Mouse (Mus musculus) hindbrain, embryonic 13.5 days (tissue): Measurements from ENCODE around the gene Fbxl18. TPM values are rescaled to one million over a fixed set of nuclear protein-coding genes. Genes with fewer than 3 reads are reported as not detected.
A peak's percentile ranks its signal among the peaks of the same experiment; 100 is the strongest.
"Not testable (repeated sequence)": the region's sequence is repeated elsewhere in the genome, so short reads cannot be mapped to it uniquely, and the experiment has no call there.

ENCODE experiments used
- ATAC-seq: fragments of 200-750 bp; cut with Nextera tagmentation; 2 replicates; pipeline ENCODE4 v1.8.0; 2017; ENCODE audit warnings: moderate TSS enrichment; ENCODE audit not compliant: low FRiP score
- H3K27ac ChIP-seq: fragments of 300-500 bp; sonication (generic); 2 replicates; pipeline ENCODE4 v1.5.1; 2015; ENCODE audit warnings: inconsistent platforms, mild to moderate bottlenecking, moderate library complexity
- H3K27me3 ChIP-seq: fragments of 300-500 bp; sonication (generic); 2 replicates; pipeline ENCODE4 v1.6.1; 2015; ENCODE audit warnings: mild to moderate bottlenecking, inconsistent platforms
- H3K36me3 ChIP-seq: fragments of 300-500 bp; sonication (generic); 2 replicates; pipeline ENCODE4 v1.6.1; 2015; ENCODE audit warnings: mild to moderate bottlenecking, inconsistent platforms
- H3K4me1 ChIP-seq: fragments of 300-500 bp; sonication (generic); replicated peaks from 2 replicates; pipeline ENCODE4 v1.6.1; 2015; ENCODE audit warnings: inconsistent platforms
- H3K4me2 ChIP-seq: fragments of 300-500 bp; sonication (generic); 2 replicates; pipeline ENCODE4 v1.6.1; 2015; ENCODE audit warnings: inconsistent platforms, mild to moderate bottlenecking, moderate library complexity
- H3K4me3 ChIP-seq: fragments of 300-500 bp; sonication (generic); 2 replicates; pipeline ENCODE4 v1.5.1; 2015; ENCODE audit warnings: mild to moderate bottlenecking, inconsistent platforms
- H3K9ac ChIP-seq: fragments of 300-500 bp; sonication (generic); 2 replicates; pipeline ENCODE4 v1.6.1; 2015; ENCODE audit warnings: mild to moderate bottlenecking, inconsistent platforms
- H3K9me3 ChIP-seq: fragments of 300-500 bp; sonication (generic); 2 replicates; pipeline ENCODE4 v1.6.1; 2016; ENCODE audit warnings: inconsistent platforms
- WGBS: fragments of 180-500 bp; shearing (Covaris S2); methylation state at CpG from one replicate; pipeline ENCODE4 v1.1.7; 2015; 5-methylcytosine and 5-hydroxymethylcytosine counted together
- polyA plus RNA-seq: library from polyadenylated mRNA; unstranded; fragments of >200 nt; fragmentation: Nextera tagmentation; extraction: Ambion mirVana; gene quantifications from 2 replicates; pipeline ENCODE4 v1.2.1, GENCODE M21; 2015

Fbxl18 gene
- polyA plus RNA-seq, 1 experiment from 2014 or later: 36.6 TPM

DNA sequence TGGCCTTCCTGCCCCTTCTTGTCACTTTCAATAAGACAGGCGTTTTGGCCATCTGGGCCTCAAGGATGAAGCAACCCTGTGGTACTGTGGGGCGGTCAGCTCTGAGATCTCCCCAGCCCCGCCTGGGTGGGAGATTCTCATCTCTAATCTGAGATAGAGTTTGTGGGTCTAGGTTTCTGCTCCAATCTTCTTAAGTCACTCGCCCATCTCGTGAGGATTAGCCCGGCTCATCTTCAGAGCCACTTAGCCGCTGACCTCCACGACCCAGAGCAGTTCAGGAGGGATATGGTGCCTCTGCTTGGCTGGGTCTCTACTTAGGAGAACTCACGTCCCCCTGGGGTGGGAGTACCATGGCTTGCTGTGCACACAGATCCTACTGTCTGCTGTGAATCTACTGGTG, 44.7 kb downstream of the Fbxl18 start:
- 84% methylated on average over 9 of the region's 9 CpGs for WGBS
- Histone ChIP-seq H3K9me3 (no peaks in the 10 kb centered on the region), H3K27ac (no peak overlapping the region), H3K9ac (no peak overlapping the region), H3K4me1 (no peaks in the 10 kb centered on the region), H3K27me3 (no peaks in the 10 kb centered on the region), H3K4me2 (no peak overlapping the region), H3K4me3 (no peak overlapping the region), H3K36me3 (no peaks in the 10 kb centered on the region)
- no peak for ATAC-seq

GRCm38 (mm10) chr5:142848911-142849310, 46.3 kb downstream of the Fbxl18 start:
- Histone ChIP-seq H3K36me3 (no peaks in the 10 kb centered on the region), H3K4me3 (no peak overlapping the region), H3K9ac (no peak overlapping the region), H3K9me3 (no peaks in the 10 kb centered on the region), H3K27me3 (no peaks in the 10 kb centered on the region), H3K4me2 (no peak overlapping the region), H3K27ac (no peak overlapping the region), H3K4me1 (no peaks in the 10 kb centered on the region)
- no peak for ATAC-seq
- 96% methylated on average over 7 of the region's 7 CpGs for WGBS

- WGBS: 78% methylated on average over 3 of the region's 3 CpGs
- no peak overlapping the region for H3K4me2 ChIP-seq
- no peaks in the 10 kb centered on the region for H3K27me3 ChIP-seq
- ATAC-seq: no peak
- no peaks in the 10 kb centered on the region for H3K36me3 ChIP-seq
- no peaks in the 10 kb centered on the region for H3K9me3 ChIP-seq
- H3K27ac ChIP-seq: no peak overlapping the region
- H3K9ac ChIP-seq: no peak overlapping the region
- H3K4me3 ChIP-seq: no peak overlapping the region
- no peaks in the 10 kb centered on the region for H3K4me1 ChIP-seq
Measured at GRCm38 (mm10) chr5:142848149-142848548, 47.1 kb downstream of the Fbxl18 start.

DNA sequence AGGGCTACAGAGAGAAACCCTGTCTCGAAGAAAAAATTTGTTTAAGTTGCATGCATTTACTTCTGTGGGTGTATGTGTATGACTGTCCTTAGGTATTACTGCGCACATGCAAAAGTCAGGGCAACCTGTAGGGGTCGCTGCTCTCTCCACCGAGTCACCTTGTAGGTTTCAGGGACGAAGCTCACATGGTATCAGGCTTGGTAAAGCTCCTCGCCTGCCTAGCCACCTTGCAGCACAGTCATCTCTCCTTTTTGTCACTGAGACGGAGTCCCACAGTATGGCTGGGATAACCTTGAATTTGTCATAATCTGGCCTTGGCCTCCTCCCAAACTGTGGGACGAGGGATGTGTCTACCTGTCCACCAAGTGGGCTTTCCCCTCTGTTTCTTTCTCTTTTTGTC, 50.8 kb downstream of the Fbxl18 start:
- no peaks in the 10 kb centered on the region for H3K9me3 ChIP-seq
- ATAC-seq: no peak
- H3K4me2 ChIP-seq: no peak overlapping the region
- H3K36me3 ChIP-seq: no peaks in the 10 kb centered on the region
- WGBS: 63% methylated on average over 8 of the region's 8 CpGs
- no peaks in the 10 kb centered on the region for H3K27me3 ChIP-seq
- H3K4me1 ChIP-seq: no peaks in the 10 kb centered on the region
- H3K27ac ChIP-seq: no peak overlapping the region
- no peak overlapping the region for H3K4me3 ChIP-seq
- H3K9ac ChIP-seq: no peak overlapping the region

- 28% methylated on average over 7 of the region's 7 CpGs for WGBS
- ATAC-seq: peak; percentile 52; the same call in 1 of the 2 replicates
- H3K9me3 ChIP-seq: no peaks in the 10 kb centered on the region
Measured at GRCm38 (mm10) chr5:142842137-142842642, 53.0 kb downstream of the Fbxl18 start.

GRCm38 (mm10) chr5:142841372-142842136, 53.7 kb downstream of the Fbxl18 start:
- no peak overlapping the region for H3K27ac ChIP-seq

More at GRCm38 (mm10) chr5:142842137-142842642, 53.0 kb downstream of the Fbxl18 start:
- Histone ChIP-seq H3K4me1 (no peaks in the 10 kb centered on the region), H3K4me3 (no peak overlapping the region), H3K36me3 (no peaks in the 10 kb centered on the region), H3K4me2 (no peak overlapping the region), H3K27ac (no peak overlapping the region), H3K27me3 (no peaks in the 10 kb centered on the region), H3K9ac (no peak overlapping the region)

DNA sequence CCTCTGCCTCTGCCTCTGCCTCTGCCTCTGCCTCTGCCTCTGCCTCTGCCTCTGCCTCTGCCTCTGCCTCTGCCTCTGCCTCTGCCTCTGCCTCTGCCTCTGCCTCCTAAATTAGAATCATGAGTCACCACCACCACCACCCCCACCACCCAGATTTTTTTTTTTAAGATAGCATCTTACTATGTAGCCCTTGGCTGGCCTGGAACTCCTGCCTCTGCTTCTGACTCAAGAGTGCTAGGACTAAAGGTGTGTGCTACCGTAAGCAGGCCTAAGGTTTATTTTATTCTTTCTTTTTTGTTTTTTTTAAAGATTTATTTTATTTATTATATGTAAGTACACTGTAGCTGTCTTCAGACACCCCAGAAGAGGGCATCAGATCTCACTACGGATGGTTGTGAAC, 57.8 kb downstream of the Fbxl18 start:
- not testable (repeated sequence) for ATAC-seq, H3K4me1 ChIP-seq, H3K36me3 ChIP-seq, H3K4me2 ChIP-seq, H3K9me3 ChIP-seq, H3K4me3 ChIP-seq, H3K27ac ChIP-seq, H3K27me3 ChIP-seq, H3K9ac ChIP-seq
- WGBS: 95% methylated on average over 2 of the region's 2 CpGs

More at GRCm38 (mm10) chr5:142841372-142842136, 53.7 kb downstream of the Fbxl18 start:
- H3K36me3 ChIP-seq: no peaks in the 10 kb centered on the region
- 81% methylated on average over 8 of the region's 8 CpGs for WGBS
- H3K27me3 ChIP-seq: no peaks in the 10 kb centered on the region
- no peak for ATAC-seq
- no peaks in the 10 kb centered on the region for H3K9me3 ChIP-seq
- no peak overlapping the region for H3K4me3 ChIP-seq
- no peaks in the 10 kb centered on the region for H3K4me1 ChIP-seq
- H3K9ac ChIP-seq: 0 out of 2 replicates have a peak overlapping the region, but pooled peaks have one; percentile 13
- no peak overlapping the region for H3K4me2 ChIP-seq

GRCm38 (mm10) chr5:142836891-142837290, 58.3 kb downstream of the Fbxl18 start:
- Histone ChIP-seq H3K4me1 (no peaks in the 10 kb centered on the region), H3K36me3 (no peaks in the 10 kb centered on the region), H3K9ac (no peak overlapping the region), H3K4me3 (no peak overlapping the region), H3K27me3 (no peaks in the 10 kb centered on the region), H3K9me3 (no peaks in the 10 kb centered on the region), H3K4me2 (no peak overlapping the region), H3K27ac (no peak overlapping the region)
- 87% methylated on average over 6 of the region's 6 CpGs for WGBS
- ATAC-seq: no peak

DNA sequence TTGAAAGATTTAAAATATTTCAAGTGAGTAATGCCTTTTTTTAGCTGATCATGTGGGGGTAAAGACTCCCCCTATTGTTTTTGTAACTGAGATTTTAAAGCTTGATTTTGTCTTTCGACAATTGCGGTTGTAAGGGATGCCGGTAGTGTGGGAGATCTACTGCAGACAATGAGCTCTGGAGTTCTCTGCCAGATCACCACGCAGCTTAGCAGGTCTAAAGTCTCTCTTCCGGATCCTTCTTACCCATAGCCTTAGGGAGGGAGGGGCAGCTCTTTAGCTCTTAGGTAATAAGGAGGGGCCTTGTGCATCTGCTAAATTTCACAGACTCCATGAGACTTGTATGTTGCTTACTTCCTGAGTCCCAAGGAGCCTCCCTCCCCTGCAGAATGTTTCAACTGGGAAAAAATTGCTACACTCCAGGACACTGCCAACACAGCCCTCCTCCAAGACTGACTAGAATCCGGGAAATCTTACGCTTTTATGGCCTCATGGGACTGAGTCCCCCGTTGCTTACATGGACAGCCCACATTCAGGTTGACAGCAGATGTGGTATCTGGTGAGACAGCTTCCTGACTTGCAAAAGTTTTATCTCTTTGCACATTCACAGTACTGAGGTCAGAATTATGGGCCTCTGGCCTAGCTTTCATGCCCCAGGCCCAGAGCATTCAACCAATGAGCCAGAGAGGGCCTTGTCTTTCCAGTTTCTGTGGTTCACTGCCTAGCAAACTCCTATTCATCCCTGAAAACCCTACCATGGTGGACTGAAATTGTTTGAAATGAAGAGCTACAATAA, 61.4 kb downstream of the Fbxl18 start:
- no peak for ATAC-seq
- Histone ChIP-seq H3K4me2 (no peak overlapping the region), H3K9me3 (no peaks in the 10 kb centered on the region), H3K4me3 (no peak overlapping the region), H3K36me3 (no peaks in the 10 kb centered on the region), H3K27me3 (no peaks in the 10 kb centered on the region), H3K9ac (no peak overlapping the region), H3K27ac (no peak overlapping the region), H3K4me1 (no peaks in the 10 kb centered on the region)
- 83% methylated on average over 8 of the region's 8 CpGs for WGBS

- Histone ChIP-seq H3K4me2 (no peak overlapping the region), H3K36me3 (no peaks in the 10 kb centered on the region), H3K9ac (no peak overlapping the region), H3K4me1 (peaks cover 43% of the 10 kb centered on the region), H3K27me3 (no peaks in the 10 kb centered on the region), H3K27ac (no peak overlapping the region), H3K9me3 (no peaks in the 10 kb centered on the region), H3K4me3 (no peak overlapping the region)
- WGBS: 86% methylated on average over 4 of the region's 4 CpGs
- ATAC-seq: no peak
Measured at GRCm38 (mm10) chr5:142826131-142826530, 69.1 kb downstream of the Fbxl18 start.

DNA sequence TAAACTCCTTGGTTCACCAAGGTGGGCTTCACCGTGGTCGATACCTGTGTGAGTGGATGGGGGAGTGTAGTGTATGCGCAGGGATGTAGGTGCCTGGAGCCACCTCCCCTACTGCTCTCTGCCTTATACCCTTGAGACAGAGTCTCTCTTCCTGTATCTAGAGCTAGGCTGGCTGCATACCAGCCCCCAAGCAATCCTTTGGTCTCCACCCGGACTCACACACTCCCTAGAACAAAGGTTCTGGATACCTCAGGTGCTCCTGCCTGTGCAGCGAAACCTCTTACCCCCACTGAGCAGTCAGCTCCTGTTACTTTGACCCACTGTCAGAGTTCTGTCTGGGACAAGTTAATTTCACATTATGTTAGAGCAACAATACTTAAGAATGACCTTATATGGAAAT, 69.6 kb downstream of the Fbxl18 start:
- Histone ChIP-seq H3K9ac (peak overlapping the region; percentile 39; the same call in 1 of the 2 replicates), H3K9me3 (no peaks in the 10 kb centered on the region), H3K36me3 (no peaks in the 10 kb centered on the region), H3K4me2 (no peak overlapping the region), H3K4me1 (peaks cover 43% of the 10 kb centered on the region), H3K27ac (peak overlapping the region; percentile 100), H3K27me3 (no peaks in the 10 kb centered on the region), H3K4me3 (no peak overlapping the region)
- no peak for ATAC-seq
- WGBS: 79% methylated on average over 5 of the region's 5 CpGs

- H3K4me1 ChIP-seq: peaks cover 43% of the 10 kb centered on the region
- H3K9ac ChIP-seq: peak overlapping the region; percentile 99
- no peaks in the 10 kb centered on the region for H3K36me3 ChIP-seq
- H3K27me3 ChIP-seq: no peaks in the 10 kb centered on the region
- H3K27ac ChIP-seq: peak overlapping the region; percentile 100
- ATAC-seq: no peak
- WGBS: 11% methylated on average over 6 of the region's 6 CpGs
- peak overlapping the region; percentile 99 for H3K4me3 ChIP-seq
- peak overlapping the region; percentile 90 for H3K4me2 ChIP-seq
- H3K9me3 ChIP-seq: no peaks in the 10 kb centered on the region
Measured at GRCm38 (mm10) chr5:142824091-142824490, 71.1 kb downstream of the Fbxl18 start.
